Comparison of ENCODE assay signal across 8 mouse cellular contexts in the genomic region with DNA sequence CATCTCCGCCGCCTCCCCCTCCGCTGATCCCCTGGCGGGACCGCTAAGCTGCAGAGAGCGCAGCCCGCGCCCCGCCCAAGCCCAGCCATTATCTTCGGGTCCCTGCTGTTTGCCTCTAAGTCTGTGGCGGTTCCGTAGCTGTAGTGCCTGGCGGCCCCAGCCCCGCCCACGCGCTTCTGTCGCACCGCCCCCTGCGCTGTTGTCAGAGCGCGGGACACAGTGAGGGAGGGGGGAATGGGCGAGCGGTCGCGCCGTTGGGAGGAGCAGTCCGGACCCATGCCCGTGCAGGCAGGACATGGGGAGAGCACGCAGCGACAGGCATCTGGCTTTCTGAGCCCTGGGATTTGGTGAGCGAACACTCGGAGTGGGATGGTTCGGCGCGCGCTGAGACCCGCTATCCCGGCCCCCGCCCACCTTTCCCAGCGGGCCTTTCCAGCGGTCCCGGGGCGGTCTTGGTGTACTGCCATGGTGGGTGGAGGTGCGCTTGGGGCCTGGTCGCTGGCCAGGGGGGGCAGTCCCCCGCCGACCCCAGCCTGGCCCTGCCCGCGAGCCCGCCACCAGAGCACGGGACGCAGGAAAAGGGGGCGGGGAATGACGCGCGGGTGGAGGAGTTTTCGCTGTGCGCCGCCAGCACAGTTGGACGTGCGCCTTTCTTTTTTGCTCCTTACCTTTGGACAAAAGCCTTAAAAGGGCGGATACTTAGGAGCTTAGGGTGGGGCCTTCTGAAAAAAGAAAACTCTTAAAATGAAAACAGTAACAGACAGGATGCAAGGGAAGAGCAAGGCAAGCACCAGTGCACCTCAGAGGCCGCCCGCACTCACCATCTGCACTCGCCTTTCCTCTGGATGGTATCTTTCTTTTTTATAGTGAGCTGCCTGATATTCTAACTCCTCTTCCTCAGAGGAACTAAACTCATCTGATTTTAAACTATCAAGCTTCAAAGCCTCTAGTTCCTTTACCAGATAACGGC. TPM values are rescaled to one million over a fixed set of nuclear protein-coding genes. Genes with fewer than 3 reads are reported as not detected.
DNase-seq lines count a peak whose midpoint lies in the region; ATAC-seq and TF ChIP-seq lines count a peak whose summit lies in the region.

Gene Cldn34c1 (plus strand): TSS at position 205 of the 970 bp plus-strand sequence.

- no peaks in the 10 kb centered on the region for H3K9me3 ChIP-seq in heart, embryonic 10.5 days
- no peaks in the 10 kb centered on the region for H3K9me3 ChIP-seq in kidney, embryonic 14.5 days (ENCODE audit: control insufficient read depth, low read length)
- H3K9me3 ChIP-seq in limb, embryonic 14.5 days (ENCODE audit: control insufficient read depth, low read length): no peaks in the 10 kb centered on the region
- H3K9me3 ChIP-seq in midbrain, embryonic 15.5 days: no peaks in the 10 kb centered on the region

- peak within 1 kb of the TSS; percentile 31 for H3K4me2 ChIP-seq in kidney, embryonic 14.5 days (replicated peaks; ENCODE audit: low read depth, low read length)
- H3K4me2 ChIP-seq in limb, embryonic 14.5 days (replicated peaks; ENCODE audit: low read depth, low read length, severe bottlenecking): peak within 1 kb of the TSS; percentile 43
- H3K4me2 ChIP-seq in midbrain, embryonic 15.5 days: peak within 1 kb of the TSS; percentile 47

- H3K27me3 ChIP-seq in heart, embryonic 10.5 days (ENCODE audit: insufficient read depth, poor library complexity, severe bottlenecking): no peaks in the 10 kb centered on the region; the same call in 1 of the 2 replicates
- H3K27me3 ChIP-seq in kidney, embryonic 14.5 days (ENCODE audit: control insufficient read depth, insufficient read depth, low read length): no peaks in the 10 kb centered on the region
- H3K27me3 ChIP-seq in limb, embryonic 14.5 days (ENCODE audit: control insufficient read depth, insufficient read depth, low read length): no peaks in the 10 kb centered on the region
- no peaks in the 10 kb centered on the region for H3K27me3 ChIP-seq in midbrain, embryonic 15.5 days (replicated peaks)

- peak within 1 kb of the TSS; percentile 89 for H3K27ac ChIP-seq in heart, embryonic 10.5 days
- peak within 1 kb of the TSS; percentile 89 for H3K27ac ChIP-seq in kidney, embryonic 14.5 days (ENCODE audit: low read depth, low read length)
- H3K27ac ChIP-seq in limb, embryonic 14.5 days (replicated peaks; ENCODE audit: low read depth, low read length): peak within 1 kb of the TSS; percentile 91
- peak within 1 kb of the TSS; percentile 96 for H3K27ac ChIP-seq in midbrain, embryonic 15.5 days

- WGBS in heart, embryonic 10.5 days: 2% methylated on average over 63 of the region's 66 CpGs
- WGBS in kidney, embryonic 14.5 days: 6% methylated on average over 54 of the region's 66 CpGs
- 11% methylated on average over 31 of the region's 66 CpGs for WGBS in limb, embryonic 14.5 days
- WGBS in midbrain, embryonic 15.5 days: 10% methylated on average over 61 of the region's 66 CpGs

- H3K36me3 ChIP-seq in heart, embryonic 10.5 days: no peaks in the 10 kb centered on the region
- no peaks in the 10 kb centered on the region for H3K36me3 ChIP-seq in kidney, embryonic 14.5 days (ENCODE audit: control insufficient read depth, insufficient read depth, low read length)
- H3K36me3 ChIP-seq in limb, embryonic 14.5 days (ENCODE audit: control insufficient read depth, insufficient read depth, low read length): no peaks in the 10 kb centered on the region
- no peaks in the 10 kb centered on the region for H3K36me3 ChIP-seq in midbrain, embryonic 15.5 days (replicated peaks)

- peak within 1 kb of the TSS; percentile 62 for H3K4me3 ChIP-seq in heart, embryonic 10.5 days
- peak within 1 kb of the TSS; percentile 48 for H3K4me3 ChIP-seq in kidney, embryonic 14.5 days (ENCODE audit: low read length)
- H3K4me3 ChIP-seq in limb, embryonic 14.5 days (replicated peaks; ENCODE audit: low read length): peak within 1 kb of the TSS; percentile 50
- H3K4me3 ChIP-seq in midbrain, embryonic 15.5 days: peak within 1 kb of the TSS; percentile 62

- H3K4me1 ChIP-seq in heart, embryonic 10.5 days: no peaks in the 10 kb centered on the region
- H3K4me1 ChIP-seq in kidney, embryonic 14.5 days (ENCODE audit: control insufficient read depth, insufficient read depth, low read length): no peaks in the 10 kb centered on the region
- H3K4me1 ChIP-seq in limb, embryonic 14.5 days (ENCODE audit: control insufficient read depth, insufficient read depth, low read length): no peaks in the 10 kb centered on the region
- no peaks in the 10 kb centered on the region for H3K4me1 ChIP-seq in midbrain, embryonic 15.5 days

- H3K9ac ChIP-seq in kidney, embryonic 14.5 days (ENCODE audit: low read depth, low read length): peak within 1 kb of the TSS; percentile 65
- peak within 1 kb of the TSS; percentile 70 for H3K9ac ChIP-seq in limb, embryonic 14.5 days (ENCODE audit: low read depth, low read length, severe bottlenecking)
- H3K9ac ChIP-seq in midbrain, embryonic 15.5 days: peak within 1 kb of the TSS; percentile 65

- DNase-seq in 3134 (ENCODE audit: extremely low read depth, insufficient read length, low spot score): peak; percentile 94
- peak; percentile 71 for DNase-seq in brain, embryonic 18.5 days (ENCODE audit: low read depth, low spot score)
- DNase-seq in heart, embryonic 10.5 days (ENCODE audit: low spot score): peak; percentile 92
- peak; percentile 80 for DNase-seq in limb, embryonic 14.5 days (ENCODE audit: low spot score)
- peak; percentile 51 to 61 for DNase-seq in spleen, adult 18-20 months

- 0 out of 2 replicates have a peak, but pooled peaks have one; percentile 42 for TF ChIP-seq POLR2A in limb, embryonic 14.5 days (IDR thresholded peaks at IDR 0.05; ENCODE audit: borderline replicate concordance, extremely low read depth, insufficient read depth, insufficient read length)

- peak; percentile 100 for ATAC-seq in erythroblast, adult 5-6 weeks (replicated peaks; ENCODE audit: low FRiP score, poor library complexity, severe bottlenecking)
- peak; percentile 100 for ATAC-seq in kidney, embryonic 14.5 days (ENCODE audit: low FRiP score, low TSS enrichment)
- ATAC-seq in limb, embryonic 14.5 days (ENCODE audit: low FRiP score, low read depth): peak; percentile 99
- peak; percentile 98 for ATAC-seq in midbrain, embryonic 15.5 days (replicated peaks)

RNA-seq across cellular contexts. Expression of gene Cldn34c1, which starts in this region (rescaled TPM):
- total RNA-seq in erythroblast, adult 5-6 weeks (2015; ENCODE audit: low replicate concordance): 1.0 and 3.8 TPM in 2 replicates
- 1.5 and 2.0 TPM in 2 replicates for total RNA-seq in erythroblast, adult 5-6 weeks (2017; ENCODE audit: low replicate concordance)
- 11.6 and 12.1 TPM in 2 replicates for polyA plus RNA-seq in heart, embryonic 10.5 days (2016; fragmentation: Nextera tagmentation; extraction: Ambion mirVana)
- polyA plus RNA-seq in kidney, embryonic 14.5 days (2014; fragmentation: Nextera tagmentation; extraction: Ambion mirVana): 14.0 and 20.2 TPM in 2 replicates
- 13.9 and 20.5 TPM in 2 replicates for polyA plus RNA-seq in limb, embryonic 14.5 days (2012; rRNA removed)
- 16.0 and 17.6 TPM in 2 replicates for polyA plus RNA-seq in limb, embryonic 14.5 days (2014; fragmentation: Nextera tagmentation; extraction: Ambion mirVana)
- polyA plus RNA-seq in midbrain, embryonic 15.5 days (2015; fragmentation: Nextera tagmentation; extraction: Ambion mirVana): 32.8 and 37.4 TPM in 2 replicates

Comparison
In these comparisons a context has a peak if more than half of its experiments do, and no peak if none do; other contexts are left out.
1. Peak in every context shown above with its lines: DNase-seq, ATAC-seq, H3K4me3 ChIP-seq and H3K27ac ChIP-seq.